Mouse (Mus musculus) spleen, adult 2 months (tissue): ENCODE data around the gene 2410131K14Rik.

Experiments
- CTCF ChIP-seq: fragments of 200-500 bp; IDR thresholded peaks from 2 replicates; pipeline ENCODE4 v1.5.1; 2011; ENCODE audit warnings: mild to moderate bottlenecking, inconsistent platforms; ENCODE audit not compliant: insufficient read depth, insufficient read length, insufficient replicate concordance; ENCODE audit errors: extremely low read depth
- POLR2A ChIP-seq: fragments of 200-500 bp; IDR thresholded peaks from 2 replicates; pipeline ENCODE4 v1.6.1; 2011; ENCODE audit warnings: low read depth, low read length, inconsistent platforms

DNA sequence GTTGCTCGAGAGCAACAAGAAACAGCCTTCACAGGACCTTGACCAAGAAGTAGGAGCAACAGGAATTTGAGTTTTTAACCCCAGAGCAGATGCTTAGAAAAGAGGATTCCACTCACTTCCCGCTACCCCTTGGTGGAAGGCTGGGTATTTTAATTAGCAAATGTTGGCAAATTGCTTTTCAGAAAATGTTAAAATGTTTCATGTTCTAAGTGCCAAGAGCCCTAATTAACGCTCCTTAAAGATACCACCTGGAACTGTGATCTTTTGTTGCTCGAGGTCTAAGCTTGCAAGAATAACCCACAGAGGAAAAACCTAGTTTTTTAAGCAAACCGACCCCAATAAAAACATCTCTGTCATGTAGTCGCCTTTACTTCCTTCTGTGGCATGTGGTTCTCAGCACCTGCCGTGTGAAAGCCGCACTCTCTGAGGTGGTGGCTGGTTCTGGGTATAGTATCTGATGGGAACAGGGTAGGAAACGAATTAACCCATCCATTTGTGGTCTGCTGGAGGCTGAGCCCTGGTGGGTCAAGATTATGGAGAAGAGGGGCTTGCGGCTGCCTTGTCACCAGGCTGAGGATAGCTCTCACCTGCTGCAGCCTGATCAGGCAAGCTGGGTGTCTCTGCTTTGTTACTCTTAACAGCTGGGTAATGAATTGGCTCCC, 26.6 kb downstream of the 2410131K14Rik start:
- TF ChIP-seq POLR2A = no peak
- TF ChIP-seq CTCF = no peak
